Mouse (Mus musculus): Measurements from ENCODE around the gene Osbp.

GRCm38 (mm10) chr19:11957846-11958245 lies 7.9 kb upstream of the Osbp start:
- TF ChIP-seq CTCF (IDR thresholded peaks at IDR 0.05; ENCODE audit: borderline replicate concordance, insufficient read depth, low read depth, low read length) (no peak), POLR2A (IDR thresholded peaks at IDR 0.05; ENCODE audit: borderline replicate concordance, insufficient read depth, low read length) (no peak)
